In genomic region chr12:84851403-84852040, GRCm38 (mm10) we compare ENCODE assay signal across 13 mouse cellular contexts. TPM values are rescaled to one million over a fixed set of nuclear protein-coding genes. Genes with fewer than 3 reads are reported as not detected.
A peak's percentile ranks its signal among the peaks of the same experiment; 100 is the strongest.
DNase-seq lines count a peak whose midpoint lies in the region; ATAC-seq and TF ChIP-seq lines count a peak whose summit lies in the region.
"Had no signal": no experiment of that assay in that cellular context is flagged by ENCODE, and none has a peak within 500 bp of the region (broad histone marks: within the 10 kb centered on the region; RNA-seq: fewer than 3 reads in every experiment).

No protein-coding gene starts in this region.

- no peak overlapping the region for H3K9ac ChIP-seq in heart, adult 2 months (ENCODE audit: low read depth, low read length)
- no peak overlapping the region for H3K9ac ChIP-seq in heart, embryonic 11.5 days (ENCODE audit: low read depth, low read length)
- H3K9ac ChIP-seq: embryonic facial prominence, embryonic 12.5 days; forebrain, embryonic 15.5 days had no signal

- no peaks in the 10 kb centered on the region for H3K79me2 ChIP-seq in heart, adult 2 months (replicated peaks; ENCODE audit: control insufficient read depth, insufficient read depth, low read length)

- intact Hi-C loops in heart, adult 2 months (cut with DNase I), result no loop called here

- no peak for TF ChIP-seq POLR2A in heart, adult 2 months (IDR thresholded peaks at IDR 0.05; ENCODE audit: insufficient read depth, low read depth, low read length)

- peaks cover 6% of the 10 kb centered on the region for H3K4me1 ChIP-seq in heart, adult 2 months (ENCODE audit: control insufficient read depth, insufficient read depth, low read length)
- H3K4me1 ChIP-seq in heart, embryonic 11.5 days (ENCODE audit: control insufficient read depth, insufficient read depth, low read length), result peaks cover 7% of the 10 kb centered on the region
- H3K4me1 ChIP-seq in embryonic facial prominence, embryonic 10.5 days, result peaks cover 36% of the 10 kb centered on the region
- H3K4me1 ChIP-seq: forebrain, embryonic 15.5 days had no signal

- H3K36me3 ChIP-seq in heart, adult 2 months (ENCODE audit: control insufficient read depth, insufficient read depth, low read length), result no peaks in the 10 kb centered on the region
- no peaks in the 10 kb centered on the region for H3K36me3 ChIP-seq in heart, embryonic 11.5 days (ENCODE audit: control insufficient read depth, insufficient read depth, low read length)
- no peaks in the 10 kb centered on the region for H3K36me3 ChIP-seq in embryonic facial prominence, embryonic 10.5 days (replicated peaks)
- H3K36me3 ChIP-seq: embryonic facial prominence, embryonic 12.5 days; forebrain, embryonic 15.5 days had no signal

- WGBS in heart, adult 2 months, result 20% methylated on average over 11 of the region's 11 CpGs
- 49% methylated on average over 11 of the region's 11 CpGs for WGBS in heart, embryonic 11.5 days (ENCODE audit: insufficient replicate concordance)
- 44% methylated on average over 11 of the region's 11 CpGs for WGBS in embryonic facial prominence, embryonic 10.5 days

- TF ChIP-seq CTCF in heart, adult 2 months (IDR thresholded peaks at IDR 0.05), result no peak

- ATAC-seq in heart, embryonic 11.5 days (replicated peaks; ENCODE audit: insufficient number of reproducible peaks, low FRiP score, low TSS enrichment), result no peak
- peak; percentile 46 for ATAC-seq in inflammation-experienced regulatory T-cells, adult 6 months
- ATAC-seq: forebrain, embryonic 15.5 days had no signal

- no peaks in the 10 kb centered on the region; the same call in 1 of the 2 replicates for H3K27me3 ChIP-seq in heart, adult 2 months (ENCODE audit: control insufficient read depth, insufficient read depth, low read length)
- H3K27me3 ChIP-seq in heart, embryonic 11.5 days (ENCODE audit: control insufficient read depth, insufficient read depth, low read length), result peaks cover 9% of the 10 kb centered on the region; the same call in 1 of the 2 replicates
- no peaks in the 10 kb centered on the region; the same call in 1 of the 2 replicates for H3K27me3 ChIP-seq in embryonic facial prominence, embryonic 10.5 days (replicated peaks; ENCODE audit: low read depth, poor library complexity, severe bottlenecking)
- H3K27me3 ChIP-seq: embryonic facial prominence, embryonic 12.5 days; forebrain, embryonic 15.5 days had no signal

- DNase-seq in heart, adult 2 months, result peak; percentile 57 to 62
- peak; percentile 40 for DNase-seq in 3134 (ENCODE audit: extremely low read depth, insufficient read length, low spot score)
- no peak for DNase-seq in embryonic facial prominence, embryonic 10.5 days (ENCODE audit: low spot score)
- DNase-seq in left cerebral cortex, adult 9 months (ENCODE audit: low spot score in 2 of 2), result no peak
- no peak for DNase-seq in frontal cortex, adult 2 months (ENCODE audit: extremely low spot score in 1 of 2, low spot score in 1 of 2)
- no peak for DNase-seq in yolk sac, embryonic 10.5 days (ENCODE audit: low spot score)
- DNase-seq: cerebellum, adult 8-10 months; thymus, adult 2 months had no signal

- no peaks in the 10 kb centered on the region for H3K9me3 ChIP-seq in heart, embryonic 11.5 days (replicated peaks; ENCODE audit: control insufficient read depth, low read length)
- no peaks in the 10 kb centered on the region for H3K9me3 ChIP-seq in embryonic facial prominence, embryonic 10.5 days
- H3K9me3 ChIP-seq: embryonic facial prominence, embryonic 12.5 days; forebrain, embryonic 15.5 days had no signal

- no peak overlapping the region for H3K27ac ChIP-seq in heart, adult 2 months
- H3K27ac ChIP-seq in heart, embryonic 11.5 days (ENCODE audit: low read depth, low read length), result no peak overlapping the region
- H3K27ac ChIP-seq in embryonic facial prominence, embryonic 10.5 days (replicated peaks), result peak overlapping the region; percentile 40
- H3K27ac ChIP-seq: embryonic facial prominence, embryonic 12.5 days; forebrain, embryonic 15.5 days had no signal

- H3K4me3 ChIP-seq in heart, adult 2 months, result no peak overlapping the region
- H3K4me3 ChIP-seq in heart, embryonic 11.5 days (ENCODE audit: low read depth, low read length), result no peak overlapping the region
- H3K4me3 ChIP-seq in embryonic facial prominence, embryonic 10.5 days, result no peak overlapping the region
- H3K4me3 ChIP-seq: embryonic facial prominence, embryonic 12.5 days; forebrain, embryonic 15.5 days had no signal

- no peak overlapping the region for H3K4me2 ChIP-seq in heart, embryonic 11.5 days
- H3K4me2 ChIP-seq: embryonic facial prominence, embryonic 12.5 days; forebrain, embryonic 15.5 days had no signal

- TF ChIP-seq EP300 in heart, adult 2 months (IDR thresholded peaks at IDR 0.05; ENCODE audit: insufficient read depth, low read depth, low read length), result 0 out of 2 replicates have a peak, but pooled peaks have one; percentile 42

RNA-seq across cellular contexts. Expression of gene Ltbp2, which starts 24.8 kb away (rescaled TPM):
- total RNA-seq in heart, adult 2 months (2021), result 1 to 10 TPM in 1 of 2 experiments, under 1 TPM in 1; 0.99 to 2.3 TPM
- polyA plus RNA-seq in heart, adult 2 months (2012; rRNA removed), result 5.6 TPM in 2 replicates
- 0.21 and 0.37 TPM in 2 replicates for polyA plus RNA-seq in heart, embryonic 11.5 days (2014; fragmentation: Nextera tagmentation; extraction: Ambion mirVana)
- 0.12 TPM in 1 of 2 replicates, not detected in the other for polyA plus RNA-seq in embryonic facial prominence, embryonic 10.5 days (2016; fragmentation: Nextera tagmentation; extraction: Ambion mirVana)
- polyA plus RNA-seq in inflammation-experienced regulatory T-cells, adult 6 months (2017; shearing (Covaris generic)), result not detected
- polyA plus RNA-seq in frontal cortex, adult 2 months (2012; rRNA removed), result 2.3 and 3.8 TPM in 2 replicates
- total RNA-seq: hematopoietic stem cell, adult 5-6 weeks had no signal

Comparison
In these comparisons a context has a peak if more than half of its experiments do, and no peak if none do; other contexts are left out.
1. DNase-seq: peak in heart, adult 2 months (2 of 2) and 3134 (single experiment); none in embryonic facial prominence, embryonic 10.5 days (single experiment), left cerebral cortex, adult 9 months (0 of 2), frontal cortex, adult 2 months (0 of 2) and yolk sac, embryonic 10.5 days (single experiment).